8 mouse cellular contexts compared by ENCODE assay signal in the genomic region with DNA sequence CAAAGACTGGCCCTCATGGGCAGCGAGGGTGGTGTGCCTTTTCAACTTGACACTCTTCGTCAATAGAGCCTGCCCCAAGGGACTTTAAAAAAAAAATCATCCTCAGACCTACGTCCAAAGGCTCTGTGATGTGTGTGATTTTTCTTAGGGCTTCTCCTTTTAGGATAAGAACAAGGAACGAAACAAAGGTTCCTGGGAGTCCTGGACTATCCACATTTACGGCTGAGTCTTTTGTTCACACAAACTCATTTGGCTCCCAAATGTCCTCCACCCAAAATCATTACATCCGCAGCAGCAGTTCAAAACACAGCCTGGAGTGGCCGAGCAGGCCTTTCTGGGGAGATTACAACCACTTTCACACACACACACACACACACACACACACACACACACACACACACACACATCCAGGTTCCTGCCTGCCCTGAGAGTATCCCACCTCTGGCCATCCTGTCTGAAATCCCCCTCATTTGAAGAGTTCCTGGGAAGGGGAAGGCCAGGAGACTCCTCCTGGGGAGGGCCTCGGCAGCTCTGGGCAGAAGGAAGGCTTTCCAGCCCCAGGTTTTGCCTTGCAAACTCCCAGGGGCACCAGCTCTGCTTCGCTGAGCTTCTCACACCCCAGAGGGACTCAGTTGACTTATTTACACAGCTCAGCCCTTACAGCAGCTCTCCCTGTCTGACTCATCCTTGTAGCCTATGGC. TPM values are rescaled to one million over a fixed set of nuclear protein-coding genes. Genes with fewer than 3 reads are reported as not detected.
A peak's percentile ranks its signal among the peaks of the same experiment; 100 is the strongest.
DNase-seq lines count a peak whose midpoint lies in the region; ATAC-seq lines count a peak whose summit lies in the region.

No protein-coding gene starts in this region.

- no peaks in the 10 kb centered on the region for H3K27me3 ChIP-seq in neural tube, embryonic 12.5 days (replicated peaks)
- no peaks in the 10 kb centered on the region for H3K27me3 ChIP-seq in hindbrain, embryonic 16.5 days (replicated peaks; ENCODE audit: control insufficient read depth, insufficient read depth, low read length)
- no peaks in the 10 kb centered on the region for H3K27me3 ChIP-seq in stomach, embryonic 15.5 days (replicated peaks)

- H3K4me1 ChIP-seq in neural tube, embryonic 12.5 days = peaks cover 39% of the 10 kb centered on the region
- H3K4me1 ChIP-seq in hindbrain, embryonic 16.5 days (ENCODE audit: control insufficient read depth, insufficient read depth, low read depth, low read length) = peaks cover 10% of the 10 kb centered on the region
- peaks cover 25% of the 10 kb centered on the region for H3K4me1 ChIP-seq in stomach, embryonic 15.5 days

- no peak overlapping the region for H3K4me2 ChIP-seq in neural tube, embryonic 12.5 days (replicated peaks)
- no peak overlapping the region for H3K4me2 ChIP-seq in hindbrain, embryonic 16.5 days (ENCODE audit: low read length)
- H3K4me2 ChIP-seq in stomach, embryonic 15.5 days = no peak overlapping the region

- no peaks in the 10 kb centered on the region for H3K9me3 ChIP-seq in neural tube, embryonic 12.5 days
- H3K9me3 ChIP-seq in hindbrain, embryonic 16.5 days (ENCODE audit: control insufficient read depth, low read length) = no peaks in the 10 kb centered on the region
- no peaks in the 10 kb centered on the region for H3K9me3 ChIP-seq in stomach, embryonic 15.5 days

- no peak overlapping the region for H3K27ac ChIP-seq in neural tube, embryonic 12.5 days
- H3K27ac ChIP-seq in hindbrain, embryonic 16.5 days (ENCODE audit: low read depth, low read length) = peak overlapping the region; percentile 65
- H3K27ac ChIP-seq in stomach, embryonic 15.5 days = peak overlapping the region; percentile 42

- H3K9ac ChIP-seq in neural tube, embryonic 12.5 days = 0 out of 2 replicates have a peak overlapping the region, but pooled peaks have one; percentile 3
- H3K9ac ChIP-seq in hindbrain, embryonic 16.5 days (ENCODE audit: low read depth, low read length) = no peak overlapping the region
- H3K9ac ChIP-seq in stomach, embryonic 15.5 days = no peak overlapping the region

- 25% methylated on average over 9 of the region's 9 CpGs for WGBS in neural tube, embryonic 12.5 days
- 46% methylated on average over 9 of the region's 9 CpGs for WGBS in hindbrain, embryonic 16.5 days
- 47% methylated on average over 9 of the region's 9 CpGs for WGBS in stomach, embryonic 15.5 days

- 0 out of 2 replicates have a peak, but pooled peaks cover 3% of the 10 kb centered on the region for H3K36me3 ChIP-seq in neural tube, embryonic 12.5 days
- H3K36me3 ChIP-seq in hindbrain, embryonic 16.5 days (ENCODE audit: control insufficient read depth, insufficient read depth, low read length) = no peaks in the 10 kb centered on the region
- H3K36me3 ChIP-seq in stomach, embryonic 15.5 days = no peaks in the 10 kb centered on the region

- DNase-seq in frontal cortex, postnatal 25 days (ENCODE audit: low spot score in 2 of 2) = no peak
- no peak for DNase-seq in neural tube, embryonic 10.5 days (ENCODE audit: extremely low spot score, low spot score)
- no peak for DNase-seq in left cerebral cortex, adult 9 months (ENCODE audit: low spot score in 2 of 2)
- no peak for DNase-seq in layer of hippocampus, adult 9-11 months

- no peak overlapping the region for H3K4me3 ChIP-seq in neural tube, embryonic 12.5 days
- H3K4me3 ChIP-seq in hindbrain, embryonic 16.5 days (ENCODE audit: low read length) = no peak overlapping the region
- H3K4me3 ChIP-seq in stomach, embryonic 15.5 days (replicated peaks) = no peak overlapping the region

- ATAC-seq in frontal cortex, adult (ENCODE audit: low TSS enrichment) = peak; percentile 51
- no peak for ATAC-seq in neural tube, embryonic 12.5 days (ENCODE audit: low FRiP score, low read depth)
- no peak for ATAC-seq in hindbrain, embryonic 16.5 days
- ATAC-seq in stomach, embryonic 15.5 days (ENCODE audit: insufficient read depth, low FRiP score, low read depth) = no peak

RNA-seq across cellular contexts. Expression of a gene that starts 13.6 kb away (rescaled TPM):
- 19.9 TPM in 2 replicates for polyA plus RNA-seq in neural tube, embryonic 12.5 days (2016; fragmentation: Nextera tagmentation; extraction: Ambion mirVana)
- polyA plus RNA-seq in hindbrain, embryonic 16.5 days (2015; fragmentation: Nextera tagmentation; extraction: Ambion mirVana) = 7.2 and 10.0 TPM in 2 replicates
- 22.1 and 23.4 TPM in 2 replicates for polyA plus RNA-seq in stomach, embryonic 15.5 days (2015; fragmentation: Nextera tagmentation; extraction: Ambion mirVana)
